Mouse (Mus musculus) layer of hippocampus, postnatal 25 days (tissue): ENCODE data around the gene Acp5. TPM values are rescaled to one million over a fixed set of nuclear protein-coding genes. Genes with fewer than 3 reads are reported as not detected.

Source experiments
- DNase-seq, 2 experiments: peaks; one replicate each; pipeline ENCODE4 v3.0.0; 2022; ENCODE audit warnings: mixed read lengths in 2 of 2, low spot score in 1 of 2; ENCODE audit errors: extremely low spot score in 1 of 2
- microRNA-seq, 2 experiments: library from miRNA; unstranded; fragments of <30 nt; microRNA quantifications; one replicate each; pipeline ENCODE4 v1.2.0; 2021
- total RNA-seq, 2 experiments: library from RNA; stranded (reverse); gene quantifications; 2 replicates each; pipeline ENCODE4 v1.2.3; 2021

Acp5 gene
- total RNA-seq, 2 experiments from 2014 or later, result 0.54 to 0.91 TPM

GRCm38 (mm10) chr9:22108194-22108593 lies 27.3 kb downstream of the Acp5 start:
- DNase-seq, result no peak

GRCm38 (mm10) chr9:22099922-22100321 lies 35.6 kb downstream of the Acp5 start:
- DNase-seq, result no peak

- no peak for DNase-seq
Measured at GRCm38 (mm10) chr9:22098993-22099696, 36.4 kb downstream of the Acp5 start, which contains the start of gene Cnn1. Cnn1 (plus strand) TSS chr9:22099216.

- DNase-seq, result peak; percentile 41 to 68
Measured at GRCm38 (mm10) chr9:22095854-22096307, 39.6 kb downstream of the Acp5 start.

- DNase-seq, result no peak
Measured at GRCm38 (mm10) chr9:22092746-22093145, 42.8 kb downstream of the Acp5 start.

- DNase-seq, result no peak
Measured at GRCm38 (mm10) chr9:22089986-22090385, 45.5 kb downstream of the Acp5 start.

- DNase-seq, result no peak
Measured at GRCm38 (mm10) chr9:22089281-22089680, 46.2 kb downstream of the Acp5 start.

- DNase-seq, result no peak
Measured at GRCm38 (mm10) chr9:22087034-22087618, 48.4 kb downstream of the Acp5 start.

- DNase-seq, result no peak
Measured at GRCm38 (mm10) chr9:22086012-22086411, 49.5 kb downstream of the Acp5 start.

- DNase-seq, result peak; percentile 76 to 83
Measured at GRCm38 (mm10) chr9:22085022-22085834, 50.3 kb downstream of the Acp5 start, which contains the start of gene Ecsit. Ecsit (minus strand) TSS chr9:22085438.

GRCm38 (mm10) chr9:22084667-22085021 lies 50.9 kb downstream of the Acp5 start:
- DNase-seq, result no peak

Small RNA genes within 50 kb of the gene (microRNA-seq; reads per million reads assigned to microRNA genes)
- gene Mir7084, result 0 to 0.40 reads per million in 2 experiments

Other genes with a start within 250 kb of the Acp5 start
- gene Rab3d, start 217.5 kb downstream of the Acp5 start, total RNA-seq, result 10 to 100 TPM; 19.5 to 24.0 TPM
- gene Ccdc159, start 208.2 kb downstream of the Acp5 start, total RNA-seq, result 10 to 100 TPM; 13.2 to 18.5 TPM
- gene Tmem205, start 208.2 kb downstream of the Acp5 start, total RNA-seq, result 10 to 100 TPM; 40.2 to 45.0 TPM
- 100 to 1,000 TPM; 334 to 345 TPM for gene Plppr2, start 198.7 kb downstream of the Acp5 start, total RNA-seq
- gene Swsap1, start 180.0 kb downstream of the Acp5 start, total RNA-seq, result 10 to 100 TPM; 14.7 to 16.0 TPM
- gene Epor, start 172.2 kb downstream of the Acp5 start, total RNA-seq, result 1 to 10 TPM; 7.3 to 9.5 TPM
- 1 to 10 TPM; 1.5 to 1.9 TPM for gene Rgl3, start 146.3 kb downstream of the Acp5 start, total RNA-seq
- gene Ccdc151, start 133.1 kb downstream of the Acp5 start, total RNA-seq, result 1 to 10 TPM; 7.0 to 7.6 TPM
- 100 to 1,000 TPM; 107 to 108 TPM for gene Prkcsh, start 132.9 kb downstream of the Acp5 start, total RNA-seq
- 100 to 1,000 TPM; 155 to 158 TPM for gene Elavl3, start 83.7 kb downstream of the Acp5 start, total RNA-seq
- 1 to 10 TPM; 1.2 to 3.9 TPM for gene Gm49318, start 64.5 kb downstream of the Acp5 start, total RNA-seq
- 10 to 100 TPM; 17.9 to 22.1 TPM for gene Zfp653, start 64.3 kb downstream of the Acp5 start, total RNA-seq
- gene Ecsit, start 50.3 kb downstream of the Acp5 start, total RNA-seq, result 10 to 100 TPM; 45.6 to 45.8 TPM
- 1 to 10 TPM in 1 of 2 experiments, under 1 TPM in 1; 0.32 to 1.2 TPM for gene Cnn1, start 36.5 kb downstream of the Acp5 start, total RNA-seq
- 10 to 100 TPM; 53.1 to 57.9 TPM for gene Elof1, start 18.5 kb downstream of the Acp5 start, total RNA-seq
- gene Pigyl, start 21.1 kb upstream of the Acp5 start, total RNA-seq, result 10 to 100 TPM; 48.2 to 54.3 TPM
- gene Zfp872, start 52.4 kb upstream of the Acp5 start, total RNA-seq, result not detected
- 10 to 100 TPM; 19.7 to 22.7 TPM for gene Zfp809, start 90.0 kb upstream of the Acp5 start, total RNA-seq
- 1 to 10 TPM; 5.0 to 5.5 TPM for gene Zfp599, start 124.2 kb upstream of the Acp5 start, total RNA-seq
- gene Zfp810, start 171.9 kb upstream of the Acp5 start, total RNA-seq, result 10 to 100 TPM; 16.0 to 17.8 TPM